Mouse (Mus musculus) stomach, embryonic 15.5 days (tissue): ENCODE measurements around the gene Gm49353. TPM values are rescaled to one million over a fixed set of nuclear protein-coding genes. Genes with fewer than 3 reads are reported as not detected.

Experiments used
- ATAC-seq: fragments of 200-750 bp; cut with Nextera tagmentation; 2 replicates; pipeline ENCODE4 v1.8.0; 2017; ENCODE audit warnings: low read depth, moderate number of reproducible peaks, moderate TSS enrichment; ENCODE audit not compliant: insufficient read depth, low FRiP score
- H3K27ac ChIP-seq: fragments of 300-500 bp; sonication (generic); 2 replicates; pipeline ENCODE4 v1.5.1; 2015; ENCODE audit warnings: mild to moderate bottlenecking, inconsistent platforms
- H3K27me3 ChIP-seq: fragments of 300-500 bp; sonication (generic); replicated peaks from 2 replicates; pipeline ENCODE4 v1.6.1; 2015; ENCODE audit warnings: inconsistent platforms
- H3K36me3 ChIP-seq: fragments of 300-500 bp; sonication (generic); 2 replicates; pipeline ENCODE4 v1.6.1; 2015; ENCODE audit warnings: inconsistent platforms
- H3K4me1 ChIP-seq: fragments of 300-500 bp; sonication (generic); 2 replicates; pipeline ENCODE4 v1.6.1; 2015; ENCODE audit warnings: inconsistent platforms
- H3K4me2 ChIP-seq: fragments of 300-500 bp; sonication (generic); 2 replicates; pipeline ENCODE4 v1.6.1; 2015; ENCODE audit warnings: mild to moderate bottlenecking, inconsistent platforms
- H3K4me3 ChIP-seq: fragments of 300-500 bp; sonication (generic); replicated peaks from 2 replicates; pipeline ENCODE4 v1.5.1; 2015; ENCODE audit warnings: inconsistent platforms
- H3K9ac ChIP-seq: fragments of 300-500 bp; sonication (generic); 2 replicates; pipeline ENCODE4 v1.6.1; 2015; ENCODE audit warnings: inconsistent platforms
- H3K9me3 ChIP-seq: fragments of 300-500 bp; sonication (generic); 2 replicates; pipeline ENCODE4 v1.6.1; 2016; ENCODE audit warnings: inconsistent platforms
- WGBS: fragments of 180-500 bp; shearing (Covaris S2); methylation state at CpG from one replicate; pipeline ENCODE4 v1.1.7; 2015; 5-methylcytosine and 5-hydroxymethylcytosine counted together
- polyA plus RNA-seq: library from polyadenylated mRNA; unstranded; fragments of >200 nt; fragmentation: Nextera tagmentation; extraction: Ambion mirVana; gene quantifications from 2 replicates; pipeline ENCODE4 v1.2.1, GENCODE M21; 2015

Gene Gm49353
- 1.5 and 2.0 TPM in 2 replicates for polyA plus RNA-seq

GRCm38 (mm10) chr10:29198642-29199041 is at the start of gene Gm49353:
TSS of gene Gm49353 (plus strand) at chr10:29198954.
- H3K4me2 ChIP-seq, result no peak within 1 kb of the TSS
- no peaks in the 10 kb centered on the region for H3K4me1 ChIP-seq
- ATAC-seq, result no peak
- no peak within 1 kb of the TSS for H3K4me3 ChIP-seq
- no peak within 1 kb of the TSS for H3K9ac ChIP-seq
- H3K36me3 ChIP-seq, result no peaks in the 10 kb centered on the region
- WGBS, result 81% methylated on average over 7 of the region's 7 CpGs
- no peak within 1 kb of the TSS for H3K27ac ChIP-seq
- H3K27me3 ChIP-seq, result no peaks in the 10 kb centered on the region
- no peaks in the 10 kb centered on the region for H3K9me3 ChIP-seq

GRCm38 (mm10) chr10:29155304-29155703 is 43.5 kb upstream of the Gm49353 start:
- ATAC-seq, result no peak

GRCm38 (mm10) chr10:29161664-29162063 is 37.1 kb upstream of the Gm49353 start:
- H3K36me3 ChIP-seq, result no peaks in the 10 kb centered on the region
- H3K4me3 ChIP-seq, result no peak overlapping the region
- no peak overlapping the region for H3K27ac ChIP-seq
- no peaks in the 10 kb centered on the region for H3K27me3 ChIP-seq
- H3K9me3 ChIP-seq, result no peaks in the 10 kb centered on the region
- H3K4me1 ChIP-seq, result no peaks in the 10 kb centered on the region
- H3K9ac ChIP-seq, result no peak overlapping the region
- no peak for ATAC-seq
- no peak overlapping the region for H3K4me2 ChIP-seq
- WGBS, result 74% methylated on average over 2 of the region's 2 CpGs

More at GRCm38 (mm10) chr10:29155304-29155703, 43.5 kb upstream of the Gm49353 start:
- no peak overlapping the region for H3K27ac ChIP-seq
- whole genome bisulfite sequencing, result 88% methylated on average over 3 of the region's 3 CpGs
- H3K4me3 ChIP-seq, result no peak overlapping the region
- H3K27me3 ChIP-seq, result no peaks in the 10 kb centered on the region
- H3K4me2 ChIP-seq, result no peak overlapping the region
- H3K36me3 ChIP-seq, result no peaks in the 10 kb centered on the region
- no peak overlapping the region for H3K9ac ChIP-seq
- no peaks in the 10 kb centered on the region for H3K4me1 ChIP-seq
- no peaks in the 10 kb centered on the region for H3K9me3 ChIP-seq

- Histone ChIP-seq H3K4me3 (no peak overlapping the region), H3K27me3 (no peaks in the 10 kb centered on the region)
- no peak for ATAC-seq
Measured at GRCm38 (mm10) chr10:29173778-29174177, 25.0 kb upstream of the Gm49353 start.

GRCm38 (mm10) chr10:29175656-29176055 is 23.1 kb upstream of the Gm49353 start:
- Histone ChIP-seq H3K27me3 (no peaks in the 10 kb centered on the region), H3K27ac (no peak overlapping the region), H3K9ac (no peak overlapping the region), H3K4me2 (no peak overlapping the region), H3K9me3 (no peaks in the 10 kb centered on the region), H3K4me1 (no peaks in the 10 kb centered on the region), H3K4me3 (no peak overlapping the region), H3K36me3 (no peaks in the 10 kb centered on the region)
- WGBS, result 76% methylated on average over 3 of the region's 3 CpGs
- ATAC-seq, result no peak

More at GRCm38 (mm10) chr10:29173778-29174177, 25.0 kb upstream of the Gm49353 start:
- H3K9me3 ChIP-seq, result no peaks in the 10 kb centered on the region
- no peak overlapping the region for H3K27ac ChIP-seq
- H3K4me2 ChIP-seq, result no peak overlapping the region
- no peak overlapping the region for H3K9ac ChIP-seq
- no peaks in the 10 kb centered on the region for H3K36me3 ChIP-seq
- WGBS, result 80% methylated on average over 2 of the region's 2 CpGs
- no peaks in the 10 kb centered on the region for H3K4me1 ChIP-seq

GRCm38 (mm10) chr10:29176881-29177280 is 21.9 kb upstream of the Gm49353 start:
- ATAC-seq, result no peak
- 81% methylated on average over 4 of the region's 4 CpGs for WGBS

GRCm38 (mm10) chr10:29178003-29178402 is 20.8 kb upstream of the Gm49353 start:
- WGBS, result 34% methylated on average over 2 of the region's 2 CpGs
- Histone ChIP-seq H3K27ac (no peak overlapping the region), H3K4me2 (no peak overlapping the region), H3K9me3 (no peaks in the 10 kb centered on the region), H3K4me1 (no peaks in the 10 kb centered on the region), H3K27me3 (no peaks in the 10 kb centered on the region), H3K9ac (no peak overlapping the region), H3K4me3 (no peak overlapping the region), H3K36me3 (no peaks in the 10 kb centered on the region)
- ATAC-seq, result no peak

More at GRCm38 (mm10) chr10:29176881-29177280, 21.9 kb upstream of the Gm49353 start:
- Histone ChIP-seq H3K4me2 (no peak overlapping the region), H3K4me3 (no peak overlapping the region), H3K4me1 (no peaks in the 10 kb centered on the region), H3K9me3 (no peaks in the 10 kb centered on the region), H3K36me3 (no peaks in the 10 kb centered on the region), H3K9ac (no peak overlapping the region), H3K27ac (no peak overlapping the region), H3K27me3 (no peaks in the 10 kb centered on the region)

DNA sequence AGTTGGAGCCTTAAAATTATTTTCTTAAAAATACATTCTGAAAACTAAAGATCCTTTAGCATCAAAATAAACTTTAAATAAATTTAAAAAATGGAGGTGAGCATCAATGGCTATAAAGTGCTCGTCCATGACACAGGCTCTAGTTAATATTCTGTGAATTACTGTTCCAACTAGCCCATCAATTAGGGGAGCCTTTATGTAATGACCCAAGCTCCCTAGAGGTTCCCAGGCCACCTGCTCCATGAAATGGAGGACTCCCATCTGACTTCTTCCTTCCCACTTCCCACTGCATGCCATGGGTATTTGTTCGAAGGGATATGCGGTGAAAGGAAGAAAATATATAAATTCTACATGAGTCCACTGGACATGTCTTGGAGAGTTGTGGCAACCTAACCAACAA is 18.5 kb upstream of the Gm49353 start:
- ATAC-seq, result no peak
- no peaks in the 10 kb centered on the region for H3K36me3 ChIP-seq
- H3K27me3 ChIP-seq, result no peaks in the 10 kb centered on the region
- H3K9ac ChIP-seq, result no peak overlapping the region
- no peak overlapping the region for H3K4me2 ChIP-seq
- no peak overlapping the region for H3K4me3 ChIP-seq
- no peaks in the 10 kb centered on the region for H3K4me1 ChIP-seq
- 87% methylated on average over 3 of the region's 3 CpGs for WGBS
- H3K9me3 ChIP-seq, result no peaks in the 10 kb centered on the region
- H3K27ac ChIP-seq, result no peak overlapping the region

DNA sequence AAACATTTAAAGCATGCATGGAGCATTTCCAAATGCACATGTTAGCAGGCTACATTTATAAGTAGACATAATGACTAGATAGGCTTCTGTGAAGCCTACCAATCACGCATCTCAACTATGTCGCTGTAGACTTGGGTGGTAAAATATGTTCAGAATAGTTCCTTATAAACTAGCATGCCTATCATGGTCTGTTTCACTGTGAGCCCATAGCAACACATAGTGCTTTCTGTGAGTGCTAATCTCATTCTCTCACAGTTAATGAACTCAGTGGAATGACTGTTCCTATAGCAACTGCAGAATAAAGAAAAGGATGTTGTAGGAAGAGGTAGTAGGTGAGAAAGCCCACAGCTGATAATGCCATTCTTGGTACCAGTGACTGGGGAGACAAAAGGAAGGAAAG is 17.7 kb upstream of the Gm49353 start:
- Histone ChIP-seq H3K9me3 (no peaks in the 10 kb centered on the region), H3K9ac (no peak overlapping the region), H3K27me3 (no peaks in the 10 kb centered on the region), H3K36me3 (no peaks in the 10 kb centered on the region), H3K4me1 (no peaks in the 10 kb centered on the region), H3K4me3 (no peak overlapping the region), H3K4me2 (no peak overlapping the region), H3K27ac (no peak overlapping the region)
- no peak for ATAC-seq
- WGBS, result 81% methylated on average over 2 of the region's 2 CpGs

GRCm38 (mm10) chr10:29193769-29194168 is 5.0 kb upstream of the Gm49353 start:
- Histone ChIP-seq H3K4me1 (no peaks in the 10 kb centered on the region), H3K4me3 (no peak overlapping the region), H3K27ac (no peak overlapping the region), H3K27me3 (no peaks in the 10 kb centered on the region), H3K9me3 (no peaks in the 10 kb centered on the region), H3K36me3 (no peaks in the 10 kb centered on the region), H3K4me2 (no peak overlapping the region), H3K9ac (no peak overlapping the region)
- no peak for ATAC-seq

DNA sequence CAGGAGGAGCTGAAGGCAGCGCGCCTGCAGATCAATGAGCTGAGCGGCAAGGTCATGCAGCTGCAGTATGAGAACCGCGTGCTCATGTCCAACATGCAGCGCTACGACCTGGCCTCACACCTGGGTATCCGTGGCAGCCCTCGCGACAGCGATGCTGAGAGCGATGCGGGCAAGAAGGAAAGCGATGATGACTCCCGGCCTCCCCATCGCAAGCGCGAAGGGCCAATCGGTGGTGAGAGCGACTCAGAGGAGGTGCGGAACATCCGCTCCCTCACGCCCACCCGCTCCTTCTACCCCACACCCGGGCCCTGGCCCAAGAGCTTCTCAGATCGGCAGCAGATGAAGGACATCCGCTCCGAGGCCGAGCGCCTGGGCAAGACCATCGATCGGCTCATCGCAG is 1.9 kb upstream of the Gm49353 start:
- 97% methylated on average over 33 of the region's 33 CpGs for WGBS
- H3K9ac ChIP-seq, result no peak overlapping the region
- H3K4me2 ChIP-seq, result no peak overlapping the region
- no peak for ATAC-seq
- H3K4me3 ChIP-seq, result no peak overlapping the region
- no peaks in the 10 kb centered on the region for H3K27me3 ChIP-seq
- no peak overlapping the region for H3K27ac ChIP-seq
- H3K9me3 ChIP-seq, result no peaks in the 10 kb centered on the region
- no peaks in the 10 kb centered on the region for H3K4me1 ChIP-seq
- H3K36me3 ChIP-seq, result no peaks in the 10 kb centered on the region

- H3K4me3 ChIP-seq, result no peak overlapping the region
- no peaks in the 10 kb centered on the region for H3K36me3 ChIP-seq
- H3K4me1 ChIP-seq, result no peaks in the 10 kb centered on the region
- ATAC-seq, result no peak
- H3K4me2 ChIP-seq, result no peak overlapping the region
- H3K27ac ChIP-seq, result no peak overlapping the region
- H3K9me3 ChIP-seq, result no peaks in the 10 kb centered on the region
- 70% methylated on average over 3 of the region's 3 CpGs for WGBS
- no peaks in the 10 kb centered on the region for H3K27me3 ChIP-seq
- H3K9ac ChIP-seq, result no peak overlapping the region
Measured at GRCm38 (mm10) chr10:29199835-29200234, 1.1 kb downstream of the Gm49353 start.

DNA sequence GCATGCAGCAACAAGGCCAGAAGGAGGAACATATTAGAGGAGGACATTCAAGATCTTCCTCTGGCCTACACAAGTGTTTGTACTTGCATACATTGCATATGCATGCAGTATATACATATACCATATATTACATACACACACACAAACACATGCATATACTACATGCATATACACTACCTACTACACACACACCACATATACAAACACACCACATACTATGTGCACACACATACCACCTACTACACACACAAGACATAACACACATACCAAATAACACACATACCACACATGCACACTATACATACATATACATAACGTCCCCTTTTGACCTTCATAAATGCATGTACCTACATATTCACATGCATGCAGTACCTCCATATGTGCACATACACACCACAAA is 1.9 kb downstream of the Gm49353 start:
- no peaks in the 10 kb centered on the region for H3K9me3 ChIP-seq
- WGBS, result 83% methylated on average over 1 of the region's 1 CpGs
- no peak overlapping the region for H3K4me2 ChIP-seq
- H3K27me3 ChIP-seq, result no peaks in the 10 kb centered on the region
- H3K4me3 ChIP-seq, result no peak overlapping the region
- no peaks in the 10 kb centered on the region for H3K4me1 ChIP-seq
- H3K36me3 ChIP-seq, result no peaks in the 10 kb centered on the region
- ATAC-seq, result no peak
- no peak overlapping the region for H3K27ac ChIP-seq
- no peak overlapping the region for H3K9ac ChIP-seq
